Mouse (Mus musculus) lung, postnatal 10 days (tissue): ENCODE measurements at regions not wholly inside any gene's neighbourhood (a gene's known extent, or its start where the extent isn't known, plus 50 kb on each side); places are given as distances from the start of the nearest gene placed in this dataset.

ENCODE experiments used
- DNase-seq: peaks from one replicate; pipeline ENCODE4 v3.0.0; 2021

DNA sequence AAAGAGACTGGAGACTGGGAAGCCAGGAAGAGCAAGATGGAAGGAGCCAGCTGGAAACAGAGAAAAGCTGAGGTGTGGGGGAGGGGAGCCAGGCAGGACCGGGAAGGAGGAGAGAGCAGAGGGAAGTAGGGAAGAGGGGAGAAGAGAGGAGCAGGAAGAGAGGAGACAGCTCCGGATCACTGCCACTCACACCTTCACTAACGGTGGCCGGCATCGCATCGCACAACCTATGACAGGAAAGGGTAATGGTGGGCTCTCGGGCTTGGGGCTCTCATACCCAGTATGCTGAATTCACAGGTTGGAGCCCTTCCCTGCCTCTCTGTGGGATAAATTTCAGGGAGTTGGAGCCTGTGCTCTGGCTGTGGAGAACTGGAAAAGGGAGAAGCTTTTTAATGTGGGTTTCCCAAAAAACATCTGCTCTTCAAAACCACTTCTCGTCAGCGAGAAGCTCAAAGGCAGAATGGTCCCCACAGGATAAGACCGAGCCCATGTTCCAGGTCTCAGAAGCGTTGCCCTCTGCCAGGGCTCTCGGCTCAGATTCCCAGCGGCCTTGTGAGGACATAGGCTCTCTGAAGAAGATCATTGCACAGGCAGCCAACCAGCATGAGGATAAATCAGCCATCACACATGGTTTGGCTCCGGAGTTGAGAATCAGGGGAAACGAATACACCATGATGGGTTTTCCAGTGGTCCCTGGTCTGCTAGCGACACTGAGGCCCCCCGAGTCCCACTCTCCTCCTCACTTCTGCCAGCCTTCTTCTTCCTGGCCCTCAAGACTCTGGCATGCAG lies 53.8 kb upstream of the Coro2b start:
- DNase-seq, result no peak

DNA sequence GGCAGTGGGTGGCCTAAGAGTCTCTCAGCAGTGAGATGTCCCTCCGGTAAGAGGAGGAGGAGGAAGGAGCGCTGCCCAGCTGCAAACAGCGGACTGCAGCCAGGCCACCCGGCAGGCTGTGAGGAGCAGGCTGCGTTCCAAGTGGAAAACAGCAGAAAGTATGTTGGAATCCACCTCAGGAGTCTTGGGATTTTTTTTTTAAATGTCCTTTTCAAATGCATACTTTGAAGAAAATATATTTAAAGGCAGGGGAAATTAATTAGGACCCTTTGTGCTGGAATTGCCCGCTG lies 54.3 kb upstream of the Coro2b start:
- DNase-seq, result peak; percentile 45

GRCm38 (mm10) chr9:62598056-62598455 lies 61.2 kb upstream of the Coro2b start:
- no peak for DNase-seq

- no peak for DNase-seq
These were observed 62.1 kb upstream of the Coro2b start for GRCm38 (mm10) chr9:62598956-62599355.

GRCm38 (mm10) chr9:62610526-62610925 lies 67.1 kb upstream of the Itga11 start:
- DNase-seq, result no peak

DNA sequence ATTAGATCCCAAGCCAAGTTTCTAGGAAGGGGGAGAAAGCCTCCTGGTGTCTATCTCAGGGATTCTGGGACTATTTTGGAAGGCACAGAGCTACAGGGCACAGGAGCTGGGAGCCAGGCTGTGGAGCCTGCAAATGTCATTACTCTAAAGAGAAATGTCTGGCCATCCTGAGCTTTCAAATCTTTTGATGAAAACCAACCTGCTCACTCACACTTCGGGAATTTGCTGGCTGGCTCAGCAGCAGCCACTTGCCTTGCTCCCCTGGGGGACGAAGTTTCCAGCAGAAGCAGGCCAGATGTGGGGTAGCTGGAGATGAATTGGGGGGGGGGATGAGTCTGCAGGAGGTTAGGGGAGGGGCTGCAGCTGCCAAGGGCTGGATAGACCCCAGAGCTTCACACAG lies 66.2 kb upstream of the Itga11 start:
- no peak for DNase-seq

GRCm38 (mm10) chr9:62613053-62613452 lies 64.6 kb upstream of the Itga11 start:
- DNase-seq, result no peak

- no peak for DNase-seq
These were observed 63.8 kb upstream of the Itga11 start for GRCm38 (mm10) chr9:62613806-62614205.

- DNase-seq, result no peak
These were observed 62.7 kb upstream of the Itga11 start for GRCm38 (mm10) chr9:62614950-62615349.

DNA sequence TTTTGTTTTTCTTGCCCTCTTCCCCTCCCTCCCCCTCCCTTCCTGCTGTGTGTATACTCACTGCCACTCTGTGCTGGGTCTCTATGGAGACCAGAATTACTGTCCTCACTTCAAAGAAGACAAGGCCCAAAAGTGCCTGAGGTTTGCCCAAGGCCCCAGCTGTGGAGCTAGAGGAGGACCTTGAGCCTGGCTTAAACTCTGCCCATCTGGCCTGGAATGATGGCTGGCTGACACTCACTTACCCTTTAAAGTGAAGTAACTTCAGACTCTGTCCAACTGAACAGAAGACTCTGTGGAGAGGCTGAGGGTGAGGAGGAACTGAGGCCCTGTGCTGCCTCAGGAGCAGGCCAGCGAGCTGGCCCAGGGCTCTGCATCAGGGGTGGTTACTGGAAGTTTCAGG lies 61.8 kb upstream of the Itga11 start:
- no peak for DNase-seq

DNA sequence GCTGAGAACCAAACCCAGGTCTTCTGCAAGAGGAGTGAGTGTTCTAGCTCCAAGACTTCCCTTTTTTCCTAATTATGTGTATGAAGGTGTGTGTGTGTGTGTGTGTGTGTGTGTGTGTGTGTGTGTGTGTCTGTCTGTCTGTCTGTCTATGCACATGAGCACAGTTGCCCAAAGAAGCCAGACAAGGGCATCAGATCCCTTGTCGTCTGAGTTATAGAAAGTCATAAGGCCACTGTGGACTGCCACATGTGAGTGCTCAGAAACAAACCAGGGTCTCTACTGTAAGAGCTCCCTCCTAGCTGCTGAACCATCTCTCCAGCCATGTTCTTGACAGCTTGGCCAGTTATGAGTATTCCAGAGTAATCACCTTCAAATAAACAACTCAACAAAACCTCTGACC lies 58.6 kb upstream of the Itga11 start:
- DNase-seq, result no peak

GRCm38 (mm10) chr9:62620901-62621445 lies 56.7 kb upstream of the Itga11 start:
- peak; percentile 24 for DNase-seq

DNA sequence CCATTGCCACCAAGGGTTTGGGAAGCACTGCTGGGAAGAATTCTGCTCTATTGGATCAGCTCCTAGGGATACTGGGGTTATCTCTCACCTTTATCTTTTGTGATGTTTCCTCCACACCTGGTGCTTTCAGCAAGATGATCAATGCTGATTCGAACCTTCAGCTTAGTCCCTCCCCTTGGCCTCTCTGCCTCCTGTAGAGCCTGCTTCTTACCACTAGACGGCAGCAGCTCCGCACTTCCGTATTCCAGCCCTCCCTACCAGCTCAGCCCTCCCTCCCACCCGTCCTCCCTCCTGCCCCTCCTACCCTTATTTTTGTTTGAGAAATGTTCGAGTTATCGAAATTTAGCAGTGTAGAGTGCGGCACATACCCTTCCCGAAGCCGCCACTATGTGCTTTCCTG lies 55.5 kb upstream of the Itga11 start:
- peak; percentile 33 for DNase-seq

- peak; percentile 75 for DNase-seq
These were observed 53.0 kb upstream of the Itga11 start for GRCm38 (mm10) chr9:62624562-62625044.

- no peak for DNase-seq
These were observed 50.3 kb upstream of the Itga11 start for GRCm38 (mm10) chr9:62627071-62628000.
